Mouse (Mus musculus) MEL (cell line): Measurements from ENCODE around the gene 4930507D05Rik.

Experiments used
- CHD2 ChIP-seq: IDR thresholded peaks from 2 replicates; pipeline ENCODE4 v1.6.1; 2011; ENCODE audit warnings: low read length, improper control_type of control experiment
- CTCF ChIP-seq, 3 experiments: IDR thresholded peaks in 2 of 3; conservative IDR thresholded peaks in 1 of 3; 2 replicates each; pipeline ENCODE4 v1.5.1; 2011 to 2012; ENCODE audit warnings: low read length in 3 of 3, low read depth in 2 of 3, mild to moderate bottlenecking in 2 of 3, improper control_type of control experiment in 1 of 3, inconsistent platforms in 1 of 3, mixed read lengths in 1 of 3, moderate library complexity in 1 of 3; ENCODE audit not compliant: control insufficient read depth in 1 of 3, insufficient read depth in 1 of 3, poor library complexity in 1 of 3, severe bottlenecking in 1 of 3
- ETS1 ChIP-seq: IDR thresholded peaks from 2 replicates; pipeline ENCODE4 v1.6.1; 2012; ENCODE audit warnings: low read depth, mild to moderate bottlenecking, inconsistent platforms, low read length, improper control_type of control experiment, moderate library complexity
- GATA1 ChIP-seq: IDR thresholded peaks from 2 replicates; pipeline ENCODE4 v1.6.1; 2011; ENCODE audit warnings: low read depth, low read length, improper control_type of control experiment
- KAT2A ChIP-seq: conservative IDR thresholded peaks from 2 replicates; pipeline ENCODE4 v1.6.1; 2012; ENCODE audit warnings: low read depth, low read length, improper control_type of control experiment, inconsistent platforms
- POLR2A ChIP-seq, 2 experiments: IDR thresholded peaks; 2 replicates each; pipeline ENCODE4 v1.6.1; 2011 to 2012; ENCODE audit warnings: low read length in 2 of 2, mild to moderate bottlenecking in 2 of 2, control low read depth in 1 of 2, improper control_type of control experiment in 1 of 2, low read depth in 1 of 2, moderate library complexity in 1 of 2; ENCODE audit not compliant: control insufficient read depth in 1 of 2, insufficient read depth in 1 of 2, poor library complexity in 1 of 2
- POLR2AphosphoS2 ChIP-seq: IDR thresholded peaks from 2 replicates; pipeline ENCODE4 v1.6.1; 2011; ENCODE audit warnings: low read length, improper control_type of control experiment
- SIN3A ChIP-seq: IDR thresholded peaks from 2 replicates; pipeline ENCODE4 v1.6.1; 2012; ENCODE audit warnings: low read length, improper control_type of control experiment, inconsistent platforms
- TBP ChIP-seq: IDR thresholded peaks from 2 replicates; pipeline ENCODE4 v1.8.0; 2011; ENCODE audit warnings: low read depth, low read length, improper control_type of control experiment
- UBTF ChIP-seq: IDR thresholded peaks from 2 replicates; pipeline ENCODE4 v1.6.1; 2012; ENCODE audit warnings: low read depth, mild to moderate bottlenecking, inconsistent platforms, low read length, improper control_type of control experiment, moderate library complexity, borderline replicate concordance; ENCODE audit not compliant: insufficient read depth
- ZKSCAN1 ChIP-seq: IDR thresholded peaks from 2 replicates; pipeline ENCODE4 v1.6.1; 2012; ENCODE audit warnings: low read depth, mild to moderate bottlenecking, inconsistent platforms, low read length, improper control_type of control experiment, moderate library complexity

GRCm38 (mm10) chr10:62461321-62461720 lies 12.0 kb downstream of the 4930507D05Rik start:
- TF ChIP-seq POLR2A (IDR thresholded peaks at IDR 0.05; ENCODE audit: control insufficient read depth in 1 of 2, insufficient read depth in 1 of 2, low read depth in 1 of 2, low read length in 2 of 2, poor library complexity in 1 of 2), result no peak
- no peak for TF ChIP-seq UBTF
- no peak for TF ChIP-seq CHD2
- no peak for TF ChIP-seq CTCF (IDR thresholded peaks at IDR 0.05 in 2 of 3, conservative IDR thresholded peaks at IDR 0.05 in 1 of 3; ENCODE audit: control insufficient read depth in 1 of 3, insufficient read depth in 1 of 3, low read depth in 2 of 3, low read length in 3 of 3, poor library complexity in 1 of 3, severe bottlenecking in 1 of 3)
- TF ChIP-seq GATA1, result no peak
- no peak for TF ChIP-seq ETS1
- TF ChIP-seq SIN3A, result no peak
- no peak for TF ChIP-seq KAT2A
- TF ChIP-seq TBP, result no peak
- no peak for TF ChIP-seq ZKSCAN1
- no peak for TF ChIP-seq POLR2AphosphoS2
